Mouse (Mus musculus): Measurements from ENCODE around the gene Akap8l. TPM values are rescaled to one million over a fixed set of nuclear protein-coding genes. Genes with fewer than 3 reads are reported as not detected.
A peak's percentile ranks its signal among the peaks of the same experiment; 100 is the strongest.

The Akap8l gene
- polyA plus RNA-seq (2012; rRNA removed) = 71.5 and 96.4 TPM in 2 replicates

DNA sequence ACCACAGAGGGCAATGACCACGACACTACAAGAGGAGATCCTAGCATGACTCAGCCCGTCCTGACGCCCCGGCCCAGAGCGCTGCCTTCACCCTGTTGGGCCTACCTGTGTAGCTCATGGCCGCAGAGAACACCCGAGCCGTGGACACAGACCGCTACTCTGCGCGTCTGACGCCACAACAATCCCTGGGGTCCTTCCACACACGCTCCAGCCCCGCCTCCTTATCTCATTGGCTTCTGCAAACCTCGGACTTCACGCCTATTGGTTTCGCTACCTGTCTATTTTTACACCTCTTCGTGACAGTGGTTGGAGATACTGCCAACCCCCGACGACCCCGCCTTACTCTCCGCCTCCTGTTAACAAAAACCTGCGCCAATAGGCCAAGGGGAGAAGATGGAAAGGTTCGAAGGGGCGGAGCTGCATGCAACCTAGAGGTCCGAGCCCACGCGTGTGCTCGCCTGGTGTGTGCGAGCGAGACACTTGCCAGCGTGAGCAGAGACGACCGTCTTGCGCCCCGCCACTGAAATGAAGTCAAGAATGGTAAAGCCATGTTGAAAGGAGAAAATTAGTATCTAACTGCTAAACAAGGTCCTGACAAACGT is at the start of gene Akap8l:
Gene Akap8l, minus strand, starts transcription at position 226 of the 602 bp plus-strand sequence.
- TF ChIP-seq CTCF (conservative IDR thresholded peaks at IDR 0.05; ENCODE audit: insufficient read depth, insufficient read length, low read depth, low read length) (no peak), POLR2A (IDR thresholded peaks at IDR 0.05; ENCODE audit: low read depth, low read length) (peak; percentile 97)
- under 1% methylated on average over 37 of the region's 37 CpGs for WGBS
- H3K27me3 ChIP-seq (replicated peaks; ENCODE audit: control insufficient read depth, insufficient read depth, low read length) = no peaks in the 10 kb centered on the region
- DNase-seq = peak; percentile 100
- H3K27ac ChIP-seq (ENCODE audit: insufficient read depth, low read depth, low read length) = peak within 1 kb of the TSS; percentile 75
- H3K4me1 ChIP-seq (ENCODE audit: control insufficient read depth, insufficient read depth, low read length) = peaks cover 12% of the 10 kb centered on the region
- H3K4me3 ChIP-seq (ENCODE audit: insufficient read depth, low read depth, low read length) = peak within 1 kb of the TSS; percentile 79
- no peaks in the 10 kb centered on the region; the same call in 1 of the 2 replicates for H3K36me3 ChIP-seq (ENCODE audit: control insufficient read depth, insufficient read depth, low read length)

GRCm38 (mm10) chr17:32396266-32396665 is 45.9 kb upstream of the Akap8l start:
- Histone ChIP-seq H3K36me3 (ENCODE audit: control insufficient read depth, insufficient read depth, low read length) (no peaks in the 10 kb centered on the region), H3K27ac (ENCODE audit: insufficient read depth, low read depth, low read length) (no peak overlapping the region), H3K27me3 (replicated peaks; ENCODE audit: control insufficient read depth, insufficient read depth, low read length) (no peaks in the 10 kb centered on the region), H3K4me1 (ENCODE audit: control insufficient read depth, insufficient read depth, low read length) (no peaks in the 10 kb centered on the region), H3K4me3 (ENCODE audit: insufficient read depth, low read depth, low read length) (no peak overlapping the region)
- DNase-seq = no peak
- TF ChIP-seq CTCF (conservative IDR thresholded peaks at IDR 0.05; ENCODE audit: insufficient read depth, insufficient read length, low read depth, low read length) (no peak), POLR2A (IDR thresholded peaks at IDR 0.05; ENCODE audit: low read depth, low read length) (no peak)
- WGBS = 9% methylated on average over 37 of the region's 37 CpGs

DNA sequence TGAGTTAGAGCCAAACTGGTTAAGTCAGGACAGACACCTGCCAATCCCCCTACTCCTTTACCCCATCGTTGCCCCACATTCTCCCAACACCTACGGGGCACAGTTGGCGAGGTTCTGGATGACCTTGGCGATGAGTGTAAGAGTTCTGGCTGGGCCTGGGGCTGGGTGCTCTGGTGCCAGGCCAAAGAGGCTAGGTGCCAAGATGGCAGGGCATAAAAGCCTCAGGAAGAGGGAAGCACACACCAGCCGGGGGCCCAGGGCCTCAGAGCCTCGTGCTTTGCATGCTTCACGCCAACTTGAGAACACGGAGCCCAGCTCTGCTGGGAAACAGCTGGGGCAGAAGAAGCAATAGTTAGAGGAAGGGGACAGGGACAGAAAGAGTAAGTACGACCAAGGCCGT is 43.5 kb upstream of the Akap8l start:
- WGBS = 81% methylated on average over 10 of the region's 10 CpGs
- H3K4me3 ChIP-seq (ENCODE audit: insufficient read depth, low read depth, low read length) = no peak overlapping the region
- H3K27me3 ChIP-seq (replicated peaks; ENCODE audit: control insufficient read depth, insufficient read depth, low read length) = no peaks in the 10 kb centered on the region
- H3K27ac ChIP-seq (ENCODE audit: insufficient read depth, low read depth, low read length) = no peak overlapping the region
- H3K36me3 ChIP-seq (ENCODE audit: control insufficient read depth, insufficient read depth, low read length) = no peaks in the 10 kb centered on the region
- DNase-seq = no peak
- TF ChIP-seq POLR2A (IDR thresholded peaks at IDR 0.05; ENCODE audit: low read depth, low read length) (no peak), CTCF (conservative IDR thresholded peaks at IDR 0.05; ENCODE audit: insufficient read depth, insufficient read length, low read depth, low read length) (no peak)
- no peaks in the 10 kb centered on the region for H3K4me1 ChIP-seq (ENCODE audit: control insufficient read depth, insufficient read depth, low read length)

DNA sequence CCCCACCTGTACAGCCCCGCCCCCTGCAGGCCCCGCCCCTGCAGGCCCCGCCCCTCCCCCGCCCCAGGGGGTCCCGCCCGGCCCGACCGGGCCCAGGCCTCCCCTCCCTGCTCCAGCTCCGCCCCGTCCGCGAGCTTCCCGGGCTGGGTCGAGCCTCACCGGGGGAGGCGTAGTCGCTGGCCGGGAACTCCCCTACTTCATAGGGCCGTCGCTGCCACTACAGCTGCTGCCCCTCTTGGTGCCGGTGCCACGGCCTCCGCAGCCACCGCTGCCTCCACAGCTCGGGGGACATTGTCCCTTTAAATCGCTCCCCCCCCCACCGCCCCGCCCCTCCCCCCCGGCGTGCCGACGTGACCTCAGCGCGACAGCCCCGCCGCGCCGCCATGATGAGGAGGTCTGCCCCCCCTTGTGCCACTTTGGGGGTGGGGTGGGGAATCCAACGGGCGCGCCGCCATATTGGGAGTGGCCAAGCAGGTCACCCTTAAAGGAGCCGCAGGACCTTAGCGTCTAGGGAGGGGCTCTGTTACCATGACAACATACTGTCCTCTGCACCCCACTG is 38.8 kb upstream of the Akap8l start, which contains the start of gene Wiz:
Gene Wiz, minus strand, starts transcription at position 339 of the 559 bp plus-strand sequence.
- WGBS = under 1% methylated on average over 25 of the region's 44 CpGs
- no peak for TF ChIP-seq CTCF (conservative IDR thresholded peaks at IDR 0.05; ENCODE audit: insufficient read depth, insufficient read length, low read depth, low read length)
- TF ChIP-seq POLR2A (IDR thresholded peaks at IDR 0.05; ENCODE audit: low read depth, low read length) = peak; percentile 9
- DNase-seq = peak; percentile 97
- Histone ChIP-seq H3K4me3 (ENCODE audit: insufficient read depth, low read depth, low read length) (peak within 1 kb of the TSS; percentile 100), H3K27me3 (replicated peaks; ENCODE audit: control insufficient read depth, insufficient read depth, low read length) (no peaks in the 10 kb centered on the region), H3K4me1 (ENCODE audit: control insufficient read depth, insufficient read depth, low read length) (no peaks in the 10 kb centered on the region; the same call in 1 of the 2 replicates), H3K27ac (ENCODE audit: insufficient read depth, low read depth, low read length) (peak within 1 kb of the TSS; percentile 96), H3K36me3 (ENCODE audit: control insufficient read depth, insufficient read depth, low read length) (no peaks in the 10 kb centered on the region)

- WGBS = 1% methylated on average over 33 of the region's 39 CpGs
- DNase-seq = peak; percentile 42
- H3K4me3 ChIP-seq (ENCODE audit: insufficient read depth, low read depth, low read length) = peak overlapping the region; percentile 100
- no peak for TF ChIP-seq POLR2A (IDR thresholded peaks at IDR 0.05; ENCODE audit: low read depth, low read length)
- TF ChIP-seq CTCF (conservative IDR thresholded peaks at IDR 0.05; ENCODE audit: insufficient read depth, insufficient read length, low read depth, low read length) = no peak
- H3K4me1 ChIP-seq (ENCODE audit: control insufficient read depth, insufficient read depth, low read length) = no peaks in the 10 kb centered on the region; the same call in 1 of the 2 replicates
- no peaks in the 10 kb centered on the region for H3K27me3 ChIP-seq (replicated peaks; ENCODE audit: control insufficient read depth, insufficient read depth, low read length)
- H3K36me3 ChIP-seq (ENCODE audit: control insufficient read depth, insufficient read depth, low read length) = no peaks in the 10 kb centered on the region
- H3K27ac ChIP-seq (ENCODE audit: insufficient read depth, low read depth, low read length) = peak overlapping the region; percentile 42
Measured at GRCm38 (mm10) chr17:32388370-32389100, 38.1 kb upstream of the Akap8l start.

- TF ChIP-seq POLR2A (IDR thresholded peaks at IDR 0.05; ENCODE audit: low read depth, low read length) = no peak
- H3K27me3 ChIP-seq (replicated peaks; ENCODE audit: control insufficient read depth, insufficient read depth, low read length) = no peaks in the 10 kb centered on the region
- H3K27ac ChIP-seq (ENCODE audit: insufficient read depth, low read depth, low read length) = no peak overlapping the region
- peak overlapping the region; percentile 100 for H3K4me3 ChIP-seq (ENCODE audit: insufficient read depth, low read depth, low read length)
- DNase-seq = no peak
- no peaks in the 10 kb centered on the region; the same call in 1 of the 2 replicates for H3K4me1 ChIP-seq (ENCODE audit: control insufficient read depth, insufficient read depth, low read length)
- H3K36me3 ChIP-seq (ENCODE audit: control insufficient read depth, insufficient read depth, low read length) = no peaks in the 10 kb centered on the region
- WGBS = 33% methylated on average over 7 of the region's 7 CpGs
Measured at GRCm38 (mm10) chr17:32387986-32388369, 37.6 kb upstream of the Akap8l start.
